Mouse (Mus musculus) CD4-positive, CD25-positive, alpha-beta regulatory T cell, adult 2 months (primary cell): ENCODE data around the gene Klra1.
"Not testable (repeated sequence)": the region's sequence is repeated elsewhere in the genome, so short reads cannot be mapped to it uniquely, and the experiment has no call there.

Source experiments
- DNase-seq: peaks from one replicate; pipeline ENCODE4 v3.0.0-alpha.2; 2012; ENCODE audit warnings: low read depth, low spot score

The Klra1 gene

GRCm38 (mm10) chr6:130386750-130387149, at the start of gene Klra1:
Gene Klra1, minus strand, starts transcription at chr6:130386874.
- no peak for DNase-seq

GRCm38 (mm10) chr6:130429511-130429910, 42.8 kb upstream of the Klra1 start:
- no peak for DNase-seq

DNA sequence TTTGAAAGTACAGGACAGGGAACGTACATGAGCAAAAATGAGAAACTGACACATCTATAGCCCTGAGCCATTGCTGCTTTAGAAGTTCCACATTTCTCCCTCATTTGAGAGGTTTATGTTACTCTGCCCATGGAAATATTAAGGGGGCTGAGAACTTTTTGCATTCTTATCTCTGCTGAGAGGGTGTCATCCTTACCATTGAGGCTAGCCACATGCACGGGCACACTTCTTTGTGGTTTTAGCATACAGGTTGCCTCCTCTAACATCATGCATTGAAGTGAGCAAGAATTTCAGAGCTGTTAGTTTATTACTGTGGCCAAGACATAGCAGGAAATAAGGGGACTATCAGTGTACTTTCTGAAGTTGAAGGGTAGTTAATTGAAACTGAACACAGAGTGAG, 32.5 kb upstream of the Klra1 start:
- DNase-seq, result no peak

DNA sequence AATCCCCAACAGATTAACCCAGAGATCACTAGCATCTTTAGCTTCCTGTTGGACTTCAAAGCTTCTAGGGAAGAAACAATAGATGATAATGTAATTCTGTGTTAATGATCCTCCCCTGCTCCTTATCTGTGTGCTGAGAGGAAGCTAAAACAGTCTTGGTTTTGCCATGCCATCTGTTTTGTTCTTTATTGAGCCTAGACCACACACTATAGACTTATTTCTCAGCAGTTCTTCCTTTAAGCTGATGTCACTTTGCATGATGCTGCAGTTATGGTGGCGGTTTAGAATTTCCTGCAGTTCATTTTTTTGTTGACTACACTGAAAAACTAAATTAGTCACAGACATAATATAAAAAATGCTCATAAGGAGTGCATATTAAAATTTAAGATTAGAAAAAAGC, 18.2 kb upstream of the Klra1 start:
- DNase-seq, result no peak

- DNase-seq, result no peak
Observed at GRCm38 (mm10) chr6:130385803-130386202, 871 bp downstream of the Klra1 start.

GRCm38 (mm10) chr6:130382375-130382774, 4.3 kb downstream of the Klra1 start:
- DNase-seq, result no peak

- DNase-seq, result not testable (repeated sequence)
Observed at GRCm38 (mm10) chr6:130345381-130345780, 41.3 kb downstream of the Klra1 start.

- not testable (repeated sequence) for DNase-seq
Observed at GRCm38 (mm10) chr6:130341973-130342372, 44.7 kb downstream of the Klra1 start.

GRCm38 (mm10) chr6:130337411-130337810, 49.3 kb downstream of the Klra1 start, which contains the start of gene Klra3:
Gene Klra3, minus strand, starts transcription at chr6:130337574.
- DNase-seq, result no peak
